Mouse (Mus musculus) ovary, postnatal 36 days (tissue): ENCODE measurements at regions not wholly inside any gene's neighbourhood (a gene's known extent, or its start where the extent isn't known, plus 50 kb on each side); places are given as distances from the start of the nearest gene placed in this dataset.

Experiments
- DNase-seq: peaks from one replicate; pipeline ENCODE4 v3.0.0; 2022; ENCODE audit warnings: low spot score, mixed read lengths

DNA sequence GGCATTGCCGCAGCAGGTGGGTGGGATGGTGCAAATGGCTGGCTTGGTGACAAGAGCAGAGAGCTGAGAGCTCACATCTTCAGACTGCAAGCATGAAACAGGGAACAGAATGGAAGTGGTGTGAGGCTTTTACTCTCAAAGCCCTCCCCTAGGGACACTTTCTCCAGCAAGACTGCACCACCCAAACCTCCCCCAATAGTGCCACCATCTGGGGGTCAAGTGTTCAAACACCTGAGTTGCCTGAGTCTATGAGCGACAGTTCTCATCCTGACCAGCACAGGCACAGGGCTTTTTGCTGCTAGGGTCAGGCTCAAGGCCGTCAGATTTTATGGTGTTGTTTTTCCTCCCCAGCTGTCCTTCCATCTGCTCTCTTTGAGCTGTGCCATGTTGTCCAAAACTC lies 337.9 kb upstream of the Eif4g2 start:
- DNase-seq, result no peak

DNA sequence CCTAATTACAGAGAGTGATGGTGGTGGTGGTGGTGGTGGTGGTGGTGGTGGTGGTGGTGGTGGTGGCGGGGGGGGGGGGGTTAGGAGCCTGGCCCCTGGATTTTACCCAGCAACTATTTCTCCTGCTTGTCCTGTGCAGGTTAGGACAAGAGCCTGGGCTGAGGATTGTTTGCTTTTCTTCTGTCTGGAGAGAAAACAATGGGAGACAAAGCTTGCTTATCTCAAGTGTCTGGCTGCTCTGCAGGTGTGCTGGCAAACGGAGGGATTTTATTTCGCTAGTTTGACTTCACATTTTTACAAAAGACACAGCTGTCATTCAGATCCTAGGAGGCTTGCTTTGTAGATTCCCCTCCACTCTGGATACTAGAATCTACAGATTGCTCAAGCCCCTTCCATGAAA lies 334.9 kb upstream of the Eif4g2 start:
- DNase-seq, result no peak

DNA sequence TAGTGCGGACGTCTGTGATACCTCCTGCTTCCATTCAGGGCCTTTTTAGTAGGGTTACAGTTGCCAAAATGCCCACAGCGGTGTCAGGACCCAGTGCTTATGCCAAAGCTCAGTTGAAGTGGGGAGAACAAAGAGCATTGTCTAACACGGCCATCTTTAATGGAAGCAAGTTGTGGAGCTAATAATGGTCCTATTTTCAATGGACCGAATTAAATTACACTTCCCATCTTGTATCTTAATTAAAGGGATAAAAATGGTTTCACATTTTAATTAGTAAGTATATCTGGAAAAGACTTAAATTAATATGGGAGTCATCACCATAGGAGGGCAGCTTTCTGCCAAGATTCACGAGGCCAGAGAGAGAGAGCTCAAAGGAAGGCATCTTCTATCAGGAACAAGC lies 333.2 kb upstream of the Eif4g2 start:
- no peak for DNase-seq

DNA sequence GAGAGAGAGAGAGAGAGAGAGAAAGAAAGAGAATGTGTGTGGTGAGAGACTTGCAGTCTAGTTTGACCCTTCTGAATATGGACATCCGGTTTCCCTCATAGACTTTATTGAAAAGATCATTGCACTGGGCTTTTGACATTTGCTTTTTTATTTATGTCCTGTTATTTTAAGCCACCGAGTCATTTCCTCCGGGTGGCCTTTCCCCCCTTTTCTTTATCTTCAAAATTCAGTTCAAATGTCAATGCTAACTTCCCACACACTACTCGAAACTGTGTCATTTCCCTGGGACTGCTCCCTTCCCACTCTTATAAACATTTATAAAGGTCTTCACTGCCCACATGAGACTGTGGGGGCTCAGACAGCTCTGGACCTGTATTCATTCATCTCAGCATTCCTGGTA lies 330.9 kb upstream of the Eif4g2 start:
- no peak for DNase-seq

DNA sequence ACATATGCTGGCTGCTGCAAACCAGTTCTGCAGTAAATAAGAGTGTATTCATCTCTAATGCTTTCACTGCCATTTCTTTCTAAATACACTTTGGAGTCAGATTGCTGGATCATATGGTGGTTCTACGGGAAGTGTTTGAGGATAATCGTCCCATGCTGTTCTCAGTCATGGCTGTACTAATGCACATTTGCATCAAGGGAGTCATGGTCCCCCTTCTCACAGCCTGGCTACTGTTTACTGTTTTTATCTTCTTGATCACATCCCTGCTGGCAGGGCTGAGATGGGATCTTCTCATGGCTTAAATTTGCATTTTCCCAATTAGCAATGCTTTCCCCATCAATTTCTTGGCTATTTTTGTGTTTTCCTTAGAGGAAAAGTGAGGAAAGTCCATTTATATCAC lies 330.1 kb upstream of the Eif4g2 start:
- DNase-seq, result no peak

DNA sequence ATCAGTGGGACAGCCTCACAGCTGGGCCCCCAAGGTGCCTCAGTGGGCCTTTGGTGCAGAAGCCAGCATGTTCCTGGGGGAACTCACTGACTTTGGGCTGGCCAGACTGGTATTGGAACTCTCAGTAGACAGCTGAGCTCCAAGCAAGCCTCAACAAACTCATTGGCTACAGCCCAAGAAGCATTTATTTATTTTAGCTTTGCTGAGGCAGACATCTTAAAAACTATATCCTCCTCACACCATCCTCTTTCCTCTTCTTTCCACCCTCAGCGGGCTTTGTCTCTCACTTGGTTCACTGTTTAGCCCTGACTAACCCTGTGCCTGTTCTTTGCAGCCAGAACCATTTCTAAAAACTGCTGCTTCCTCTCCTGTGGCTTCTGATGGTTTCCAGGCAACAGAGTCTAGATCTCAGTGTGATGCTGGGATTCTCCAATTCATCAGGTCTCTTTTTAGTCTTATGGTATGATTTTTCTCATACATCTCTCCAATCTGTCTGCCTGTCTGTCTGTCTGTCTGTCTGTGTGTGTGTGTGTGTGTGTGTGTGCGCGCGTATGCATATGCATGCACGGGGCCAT lies 328.6 kb upstream of the Eif4g2 start:
- no peak for DNase-seq

DNA sequence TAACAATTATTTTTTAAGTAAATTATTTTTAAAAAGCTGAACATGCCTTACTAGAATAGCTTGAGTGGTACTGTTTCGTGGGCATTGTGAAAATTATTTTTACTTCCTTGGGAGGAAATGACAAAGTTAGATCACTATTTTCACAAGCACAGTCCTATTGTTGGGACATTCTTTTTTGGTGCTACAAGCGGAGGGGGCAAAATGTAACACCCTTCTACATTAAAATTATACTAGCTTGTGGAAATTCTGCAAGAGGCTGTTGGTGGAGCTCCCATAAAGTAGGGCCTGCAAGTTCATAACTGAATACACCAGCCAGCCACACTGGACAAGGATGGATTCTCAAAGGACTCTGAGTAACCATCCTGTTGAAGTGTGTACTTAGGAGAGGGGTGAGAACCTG lies 313.1 kb upstream of the Eif4g2 start:
- DNase-seq, result no peak

DNA sequence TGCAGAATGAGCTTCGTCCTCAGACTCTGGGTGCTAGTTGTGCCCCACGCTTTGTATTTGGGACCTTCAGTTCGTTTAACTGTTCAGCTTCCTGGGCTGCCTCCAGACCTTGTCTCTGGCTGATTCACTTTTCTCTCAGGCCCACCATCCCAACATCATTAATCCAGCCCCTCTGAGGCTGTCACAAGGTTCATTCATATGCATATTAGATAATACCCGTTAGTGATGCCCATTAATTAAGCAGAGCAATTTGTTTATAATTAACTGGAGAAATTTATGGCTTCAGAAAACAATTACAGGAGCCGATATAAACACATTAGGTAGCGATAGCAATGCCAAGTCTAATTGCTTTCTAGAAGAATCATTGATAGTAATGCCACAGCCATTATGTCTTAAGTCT lies 312.3 kb upstream of the Eif4g2 start:
- no peak for DNase-seq

DNA sequence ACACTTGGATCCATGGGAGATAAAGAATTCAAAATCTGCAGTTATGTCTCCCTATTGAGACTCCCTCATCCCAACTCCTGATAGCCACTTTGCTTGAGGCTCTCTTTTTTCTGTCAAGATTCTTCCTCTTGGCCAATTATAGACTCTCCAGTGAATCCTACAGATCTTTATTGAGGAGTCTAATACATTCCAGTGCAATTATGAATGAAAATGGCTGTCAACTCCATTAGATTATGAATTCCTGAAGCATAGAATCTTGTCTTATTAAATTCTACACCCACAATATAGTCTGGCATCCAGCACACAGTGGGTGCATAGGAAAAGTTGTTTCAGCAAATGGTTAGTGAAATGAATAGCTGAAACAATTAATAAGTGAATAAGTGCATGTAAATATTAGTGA lies 311.0 kb upstream of the Eif4g2 start:
- DNase-seq, result no peak

DNA sequence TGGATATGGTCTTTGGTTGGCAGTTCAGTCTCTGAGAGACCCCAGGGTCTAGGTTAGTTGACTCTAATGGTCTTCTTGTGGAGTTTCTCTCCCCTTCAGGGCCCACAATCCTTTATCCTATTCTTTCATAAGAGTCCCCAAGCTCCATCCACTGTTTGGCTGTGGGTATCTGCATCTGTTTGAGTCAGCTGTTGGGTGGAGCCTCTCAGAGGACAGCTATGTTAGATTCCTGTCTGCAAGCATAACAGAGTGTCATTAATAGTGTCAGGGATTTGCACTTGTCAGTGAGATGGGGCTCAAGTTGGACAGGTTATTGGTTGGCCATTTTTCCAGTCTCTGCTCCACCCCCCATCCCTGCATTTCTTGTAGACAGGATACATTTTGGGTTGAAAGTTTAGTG lies 306.9 kb upstream of the Eif4g2 start:
- DNase-seq, result no peak

DNA sequence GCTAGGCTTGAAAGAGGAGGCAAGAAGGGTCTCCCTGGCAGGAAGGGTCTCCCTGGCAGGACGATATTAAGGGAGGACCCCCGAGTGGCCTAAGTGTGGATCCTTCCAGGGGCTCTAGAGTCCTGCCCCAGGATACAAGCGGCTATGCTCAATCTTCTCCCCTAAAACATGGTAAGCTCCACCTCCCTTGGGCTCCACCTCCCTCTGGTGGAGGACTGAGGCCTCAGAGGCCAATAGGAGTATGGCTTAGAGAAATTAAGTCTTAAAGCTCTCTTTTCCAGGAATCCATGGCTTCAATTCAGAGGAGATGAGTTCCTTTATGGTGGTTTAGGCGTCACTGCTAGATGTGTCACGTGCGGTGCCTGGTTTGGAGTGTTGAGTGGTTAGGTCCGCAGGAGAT lies 291.7 kb upstream of the Eif4g2 start:
- no peak for DNase-seq

DNA sequence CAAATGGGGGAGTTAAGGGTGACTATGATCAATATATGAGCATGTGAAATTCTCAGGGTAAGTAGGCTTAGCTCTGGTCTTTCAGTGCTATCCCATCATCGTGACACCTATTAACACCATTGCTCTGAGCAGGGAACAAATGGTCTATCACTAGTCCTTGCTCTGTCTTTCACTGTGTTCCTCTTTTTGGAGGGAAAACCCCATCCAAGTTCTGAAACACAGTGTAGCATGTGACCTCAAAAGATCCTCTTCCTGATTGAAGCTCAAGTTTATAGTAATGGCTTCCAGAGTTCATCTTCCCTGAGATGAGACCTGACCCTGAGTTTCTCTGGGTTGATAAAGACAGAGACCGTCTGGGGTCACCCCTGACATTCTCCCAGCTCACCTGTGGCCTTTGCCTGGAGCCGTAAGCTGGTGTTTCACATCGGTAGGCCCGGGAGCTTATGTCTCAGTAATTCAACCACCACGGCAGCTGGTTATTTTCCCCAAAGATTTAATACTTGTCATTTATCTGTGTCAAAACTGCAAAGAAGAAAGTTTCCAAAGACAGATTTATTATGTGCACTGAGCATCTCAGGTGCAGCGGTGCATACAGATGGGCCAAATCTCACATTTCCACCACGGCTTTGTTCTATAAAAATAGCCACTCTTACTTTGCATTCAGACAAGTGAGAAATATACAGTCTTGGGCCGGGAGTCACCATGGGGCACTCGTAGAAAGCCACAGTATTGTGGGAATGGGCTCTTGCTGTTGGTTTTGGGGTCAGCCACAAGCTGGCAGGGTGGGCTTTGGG lies 290.7 kb upstream of the Eif4g2 start:
- DNase-seq, result no peak

DNA sequence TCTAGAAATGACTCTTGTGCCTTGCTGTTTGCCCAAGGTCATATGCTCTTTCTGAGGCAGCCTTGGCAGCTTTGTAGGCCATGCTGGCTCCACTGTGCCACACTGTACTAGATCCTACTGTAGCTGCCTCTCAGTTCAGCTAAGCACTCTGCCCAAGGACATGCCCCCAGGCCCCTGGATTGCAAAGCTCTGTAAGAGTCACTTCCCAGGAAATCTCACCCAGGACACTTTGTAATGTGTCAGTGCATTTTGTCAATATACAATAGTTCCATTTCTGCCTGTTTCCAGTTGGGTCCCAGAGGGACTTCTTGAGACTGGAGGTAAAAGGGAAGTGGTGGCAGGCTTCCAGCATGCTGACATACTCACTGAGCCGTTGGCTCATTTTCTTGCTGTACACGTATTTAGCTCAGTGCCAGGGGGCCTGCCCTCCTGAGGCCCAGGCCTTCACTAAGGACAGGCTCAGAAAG lies 287.6 kb upstream of the Eif4g2 start:
- DNase-seq, result peak; percentile 18

DNA sequence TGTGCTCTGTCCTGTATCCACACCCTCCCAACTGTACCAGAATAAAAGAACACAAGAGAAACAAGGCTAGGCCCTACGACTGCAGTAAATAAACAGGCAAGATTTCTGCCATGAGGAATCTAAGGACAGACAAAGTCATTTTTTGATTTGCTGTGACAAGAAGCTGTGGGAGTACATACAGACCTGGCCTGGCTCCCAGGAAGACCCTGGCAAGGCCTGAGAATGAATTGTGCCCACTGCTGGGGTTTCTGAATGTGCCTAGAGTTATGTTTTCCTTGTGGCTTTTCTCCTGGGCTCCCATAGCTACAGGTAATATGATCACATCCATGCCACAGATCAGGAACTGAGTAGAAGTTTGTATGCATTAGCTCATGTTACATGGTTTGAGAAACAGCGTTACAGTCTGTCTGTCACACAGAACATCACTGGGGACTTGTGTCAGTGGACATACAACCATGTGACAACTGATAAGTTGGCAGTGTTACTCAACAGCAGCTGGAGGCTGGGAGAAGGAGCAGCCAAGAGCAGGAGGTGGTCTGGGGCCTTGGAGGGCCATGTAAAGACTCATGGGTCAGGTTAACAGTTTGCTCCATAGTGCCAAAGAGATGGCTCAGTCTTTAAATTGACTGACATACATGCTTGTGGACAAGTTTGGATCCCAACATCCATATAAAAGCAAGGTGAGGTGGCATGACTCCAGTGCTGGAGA lies 285.6 kb upstream of the Eif4g2 start:
- DNase-seq, result no peak

DNA sequence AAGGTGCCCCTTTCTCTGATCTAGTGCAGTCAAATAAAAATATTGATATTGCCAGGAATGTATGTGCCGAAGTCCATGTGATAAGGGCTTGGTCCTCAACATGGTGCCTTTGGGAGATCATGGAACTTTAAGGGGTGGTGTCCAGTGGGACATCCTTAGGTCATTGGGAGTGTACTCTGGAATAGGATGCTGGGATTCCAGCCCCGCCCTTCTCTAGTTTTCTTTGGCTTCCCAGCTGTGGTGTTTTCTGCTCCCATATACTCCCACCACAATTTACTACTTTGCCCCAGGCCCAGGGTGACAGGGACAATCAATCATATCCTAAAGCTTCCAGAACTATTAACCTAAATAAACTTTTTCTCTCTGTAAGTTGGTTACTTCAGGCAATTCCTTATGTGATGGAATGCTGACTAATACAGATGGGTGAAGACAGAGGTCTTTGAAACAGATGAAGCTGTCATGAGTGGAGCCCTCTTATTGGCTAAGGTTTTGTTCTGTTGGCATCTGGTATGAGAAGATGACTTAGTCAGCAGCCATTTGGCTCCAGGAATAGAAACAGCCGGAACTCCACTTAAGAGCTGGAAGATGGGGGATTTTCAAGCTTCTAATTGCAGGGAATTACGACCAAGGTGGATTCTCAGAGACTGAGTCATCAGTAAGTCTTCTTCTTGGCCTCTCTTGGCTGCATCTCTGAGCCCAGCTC lies 284.3 kb upstream of the Eif4g2 start:
- no peak for DNase-seq

DNA sequence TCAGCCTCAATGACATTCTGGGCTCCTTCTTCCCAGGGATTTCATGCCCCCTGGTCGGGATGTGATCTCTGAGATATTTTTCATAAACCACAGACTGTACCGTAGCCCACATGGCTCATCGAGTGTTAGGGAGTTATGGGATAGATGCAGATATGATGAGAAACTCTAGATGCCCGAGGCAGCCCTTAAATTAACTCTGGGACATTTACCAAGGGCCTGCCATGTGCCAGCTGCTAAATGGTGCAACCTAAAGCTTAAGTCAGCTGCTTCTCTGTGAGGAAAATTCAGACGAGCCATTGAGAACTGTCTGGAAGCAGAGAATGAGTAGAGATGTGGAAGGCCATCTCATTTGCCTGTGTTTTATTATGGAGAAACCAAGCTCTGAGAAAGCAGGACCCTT lies 282.6 kb upstream of the Eif4g2 start:
- DNase-seq, result no peak

DNA sequence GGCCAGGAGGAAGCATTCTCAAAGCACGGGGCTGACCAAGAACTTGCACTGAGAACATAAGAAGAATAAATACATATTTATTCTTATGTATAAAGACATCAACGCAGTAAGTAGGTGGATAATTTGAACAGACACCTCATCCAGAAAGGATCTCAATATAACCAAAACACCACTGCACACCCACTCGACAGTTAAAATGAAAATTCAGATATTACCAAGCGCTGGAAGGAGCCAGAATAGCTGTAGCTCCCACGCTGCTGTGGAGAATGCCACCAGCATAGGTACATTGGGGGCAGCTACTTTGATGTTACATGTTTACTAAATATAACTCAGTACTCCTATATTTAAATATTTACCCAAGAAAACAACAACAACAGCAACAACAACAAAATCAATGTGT lies 280.4 kb upstream of the Eif4g2 start:
- DNase-seq, result no peak

DNA sequence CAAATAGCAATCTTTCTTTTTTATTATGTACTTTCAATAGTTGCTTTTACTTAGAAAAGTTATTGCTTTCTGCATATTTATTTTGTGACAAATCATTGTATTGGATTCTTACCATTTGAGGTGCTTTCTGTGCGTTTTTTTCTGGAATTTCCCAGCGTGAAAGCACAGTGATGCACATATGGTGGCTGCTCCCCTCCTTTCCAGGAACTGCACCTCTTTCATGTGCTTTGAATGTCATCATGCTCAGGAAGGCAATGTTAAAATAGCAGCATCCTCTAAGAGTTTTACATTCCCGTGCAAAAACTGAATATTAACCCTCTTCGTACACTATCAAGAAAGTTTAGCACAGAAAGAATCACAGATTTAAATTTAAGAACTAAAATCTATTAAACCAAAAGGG lies 279.8 kb upstream of the Eif4g2 start:
- DNase-seq, result no peak

DNA sequence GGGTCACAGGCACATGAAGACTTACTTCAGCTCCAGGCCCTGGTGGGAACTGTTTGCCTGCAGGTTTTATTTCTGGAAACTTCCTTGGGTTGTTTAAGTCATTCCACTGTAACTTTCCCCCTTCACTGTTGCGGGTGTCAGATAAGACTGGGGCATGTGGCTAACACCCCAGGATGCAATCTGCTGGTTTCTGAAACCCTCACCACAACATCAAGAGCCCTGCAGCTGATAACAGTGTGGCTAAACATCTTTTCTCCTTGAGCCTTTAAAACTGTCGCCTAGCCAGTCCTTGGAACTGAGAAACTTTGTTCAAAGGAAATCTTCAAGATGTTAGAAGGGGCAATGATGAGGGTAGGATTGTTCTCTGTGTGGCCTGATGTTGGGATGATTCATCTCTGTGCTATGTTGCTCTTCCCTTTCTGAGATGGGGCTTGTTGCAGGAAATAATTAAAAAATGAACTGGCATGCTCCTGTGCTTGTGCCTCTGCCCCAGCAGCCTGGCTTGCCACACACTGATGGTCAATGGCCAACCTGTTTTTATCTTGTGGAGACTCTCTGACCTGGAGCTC lies 272.3 kb upstream of the Eif4g2 start:
- no peak for DNase-seq

DNA sequence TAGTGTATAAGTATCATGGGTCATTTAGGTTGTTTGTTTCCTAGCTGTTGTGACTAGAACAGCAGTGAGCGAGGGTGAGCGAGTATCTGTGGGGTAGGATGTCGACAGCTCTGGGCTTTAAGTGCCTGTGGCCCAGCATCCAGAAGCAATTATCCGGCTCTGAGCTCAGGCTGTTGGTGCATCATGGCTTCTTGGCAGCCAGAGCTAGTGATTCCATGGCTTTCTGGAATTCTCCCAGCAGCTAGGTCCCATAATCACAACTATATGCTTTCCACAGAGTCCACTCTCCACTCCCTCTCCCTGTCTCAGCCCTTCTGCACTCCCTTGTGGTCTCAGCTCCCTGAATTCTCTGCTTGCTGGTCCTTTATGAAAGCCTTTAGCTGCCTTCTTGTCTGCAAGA lies 271.2 kb upstream of the Eif4g2 start:
- DNase-seq, result no peak

DNA sequence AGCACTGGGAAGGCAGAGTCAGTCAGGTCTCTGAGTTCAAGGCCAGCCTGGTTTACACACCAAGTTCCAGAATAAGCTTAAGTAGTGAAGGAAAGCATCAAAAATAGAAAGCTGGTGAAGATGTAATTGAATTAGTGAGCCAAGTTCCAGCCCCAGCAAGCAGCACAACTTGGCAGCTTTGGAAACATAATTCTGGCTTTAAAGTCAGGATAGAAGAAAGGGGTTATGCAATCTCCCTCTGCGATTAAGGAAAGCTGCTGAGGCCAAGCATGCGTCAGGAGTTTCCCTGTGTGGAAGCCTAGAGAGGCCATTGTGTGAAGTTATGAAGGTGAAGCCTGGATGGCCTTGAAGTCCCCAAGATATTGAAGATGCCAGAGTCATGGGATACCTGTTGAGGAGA lies 269.3 kb upstream of the Eif4g2 start:
- no peak for DNase-seq

DNA sequence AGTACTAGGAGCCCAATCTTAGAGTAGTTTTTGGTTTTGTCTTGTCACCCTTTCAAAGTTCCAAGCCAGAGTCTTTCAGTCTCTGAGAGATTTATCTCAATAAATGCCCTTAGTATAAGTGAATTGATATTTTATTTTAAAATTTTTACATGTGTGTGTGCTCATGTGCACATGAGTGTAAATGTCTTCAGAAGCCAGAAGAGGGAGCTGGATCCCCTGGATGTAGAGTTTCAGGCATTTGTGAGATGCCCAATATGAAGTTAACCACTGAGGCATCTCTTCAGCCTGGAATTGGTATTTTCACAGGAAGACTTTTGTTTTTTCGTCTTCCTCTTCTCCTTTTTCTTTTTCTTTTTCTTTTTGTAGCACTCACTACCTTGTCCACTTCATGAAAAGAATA lies 262.3 kb upstream of the Eif4g2 start:
- no peak for DNase-seq
